Mouse (Mus musculus) CD4-positive, CD25-positive, alpha-beta regulatory T cell, adult 4 months (primary cell): Measurements from ENCODE around the gene Eps8l3. TPM values are rescaled to one million over a fixed set of nuclear protein-coding genes. Genes with fewer than 3 reads are reported as not detected.

Experiments used
- polyA plus RNA-seq, 2 experiments: library from polyadenylated mRNA; unstranded; fragments of 100-300 nt; shearing (Covaris generic); gene quantifications; one replicate each; pipeline ENCODE4 v1.2.1; 2017

Gene Eps8l3
- polyA plus RNA-seq, 2 experiments from 2014 or later = not detected

Other genes starting within 250 kb of the Eps8l3 start
- gene Gm10961, start 245.9 kb upstream of the Eps8l3 start, polyA plus RNA-seq = not detected
- 10 to 100 TPM; 18.8 to 19.4 TPM for gene Strip1, start 245.5 kb upstream of the Eps8l3 start, polyA plus RNA-seq
- 10 to 100 TPM; 12.1 to 22.1 TPM for gene Ahcyl1, start 180.7 kb upstream of the Eps8l3 start, polyA plus RNA-seq
- 10 to 100 TPM; 11.9 to 19.7 TPM for gene Csf1, start 116.8 kb upstream of the Eps8l3 start, polyA plus RNA-seq
- 1 to 10 TPM in 1 of 2 experiments, not detected in 1; 1.4 TPM for gene Gstm5, start 18.6 kb downstream of the Eps8l3 start, polyA plus RNA-seq
- gene Gstm7, start 54.6 kb downstream of the Eps8l3 start, polyA plus RNA-seq = 1 to 10 TPM; 1.4 to 2.1 TPM
- gene Gstm6, start 66.5 kb downstream of the Eps8l3 start, polyA plus RNA-seq = not detected
- not detected for gene Gstm3, start 92.1 kb downstream of the Eps8l3 start, polyA plus RNA-seq
- gene Gstm2, start 109.2 kb downstream of the Eps8l3 start, polyA plus RNA-seq = not detected
- 1 to 10 TPM; 2.8 to 3.4 TPM for gene Gstm1, start 140.7 kb downstream of the Eps8l3 start, polyA plus RNA-seq
- gene Gstm4, start 167.7 kb downstream of the Eps8l3 start, polyA plus RNA-seq = 1 to 10 TPM; 4.4 to 5.7 TPM
- gene Ampd2, start 209.4 kb downstream of the Eps8l3 start, polyA plus RNA-seq = 10 to 100 TPM; 22.4 to 48.3 TPM
- gene Gnat2, start 215.6 kb downstream of the Eps8l3 start, polyA plus RNA-seq = not detected